Mouse (Mus musculus) brain, embryonic 14.5 days (tissue): Measurements from ENCODE around the gene Cdk14.

ENCODE experiments used
- CTCF ChIP-seq: fragments of 200-500 bp; IDR thresholded peaks from 2 replicates; pipeline ENCODE4 v1.5.1; 2012; ENCODE audit warnings: inconsistent platforms, mild to moderate bottlenecking, moderate library complexity, borderline replicate concordance; ENCODE audit not compliant: insufficient read depth, insufficient read length; ENCODE audit errors: extremely low read depth
- POLR2A ChIP-seq: fragments of 200-500 bp; IDR thresholded peaks from 2 replicates; pipeline ENCODE4 v1.6.1; 2012; ENCODE audit warnings: mild to moderate bottlenecking, inconsistent platforms, borderline replicate concordance; ENCODE audit not compliant: poor library complexity, insufficient read depth, insufficient read length, severe bottlenecking; ENCODE audit errors: extremely low read depth

GRCm38 (mm10) chr5:5291321-5291991 lies 128.7 kb downstream of the Cdk14 start:
- TF ChIP-seq CTCF (no peak), POLR2A (no peak)
